Mouse (Mus musculus) telencephalon, adult 2 months (tissue): ENCODE results near the gene Fbxl17.
A peak's percentile ranks its signal among the peaks of the same experiment; 100 is the strongest.

Experiments
- DNase-seq: peaks from one replicate; pipeline ENCODE4 v3.0.0-alpha.2; 2011; ENCODE audit warnings: low read depth, low spot score

Gene Fbxl17

DNA sequence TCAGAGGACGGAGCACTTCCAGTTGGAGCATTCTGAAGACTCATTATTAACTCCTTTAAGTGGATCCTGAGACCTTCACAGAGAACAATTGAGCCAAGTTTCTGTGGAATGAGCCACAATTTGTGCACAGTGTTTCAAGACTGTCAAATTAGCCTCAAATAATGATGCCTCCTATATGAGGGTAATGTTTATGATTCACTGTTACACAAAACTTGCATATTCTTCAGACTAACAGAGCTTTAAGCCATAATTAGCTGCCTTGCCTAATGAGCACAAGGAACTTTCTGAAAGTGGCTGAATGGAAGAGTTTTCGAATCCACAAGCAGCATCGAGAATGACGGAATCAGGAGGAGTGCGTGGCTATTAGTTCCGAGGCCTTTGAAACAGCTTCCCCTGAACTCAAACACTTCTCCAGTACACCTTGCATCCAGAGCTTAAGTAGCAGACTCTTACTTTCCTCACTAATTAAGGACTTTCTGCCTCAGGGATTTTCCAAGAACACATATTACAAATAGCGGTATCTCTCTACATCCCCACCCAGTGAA is 389.5 kb downstream of the Fbxl17 start:
- DNase-seq: no peak

GRCm38 (mm10) chr17:63108035-63108434 is 391.8 kb downstream of the Fbxl17 start:
- DNase-seq: no peak

GRCm38 (mm10) chr17:63107515-63107914 is 392.3 kb downstream of the Fbxl17 start:
- no peak for DNase-seq

GRCm38 (mm10) chr17:63095553-63095952 is 404.3 kb downstream of the Fbxl17 start:
- DNase-seq: no peak

DNA sequence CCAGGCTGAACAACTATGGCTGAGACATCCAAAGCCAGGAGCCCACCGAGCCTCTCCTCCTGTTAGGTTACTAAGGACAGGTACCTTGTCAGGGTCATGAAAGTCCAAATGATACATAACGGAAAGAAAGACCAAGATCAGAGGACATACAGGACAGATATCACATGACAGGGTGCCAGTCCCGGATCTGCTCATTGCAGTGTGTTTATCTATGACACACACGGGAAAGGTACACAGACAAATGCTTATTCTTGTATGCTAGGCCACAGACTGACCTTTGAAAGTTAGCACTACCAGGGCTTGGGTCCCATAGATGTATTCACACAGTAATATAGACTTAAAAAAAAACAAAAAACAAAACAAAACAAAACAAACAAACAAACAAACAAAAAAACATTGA is 404.8 kb downstream of the Fbxl17 start:
- DNase-seq: no peak

- no peak for DNase-seq
Measured at GRCm38 (mm10) chr17:63093184-63093583, 406.6 kb downstream of the Fbxl17 start.

DNA sequence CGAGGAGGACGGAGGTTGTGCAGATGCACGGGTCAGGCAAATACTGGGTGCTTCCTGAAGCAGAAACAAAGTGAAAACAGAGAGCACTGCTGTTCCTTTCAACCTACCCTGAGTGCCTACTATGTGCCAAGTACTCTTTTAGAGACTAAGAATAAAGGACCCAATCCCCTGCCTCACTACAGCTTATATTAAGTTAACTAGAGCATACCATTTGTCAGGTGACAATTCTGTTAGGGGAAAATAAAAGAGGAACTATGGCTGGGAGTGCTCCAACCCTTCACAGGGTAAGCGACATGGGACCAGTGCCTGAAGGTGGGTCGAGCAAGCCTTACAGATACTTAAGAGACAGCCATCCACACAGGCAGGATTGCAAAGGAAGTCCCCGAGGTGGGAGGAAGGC is 407.0 kb downstream of the Fbxl17 start:
- no peak for DNase-seq

- DNase-seq: no peak
Measured at GRCm38 (mm10) chr17:63090112-63090511, 409.7 kb downstream of the Fbxl17 start.

DNA sequence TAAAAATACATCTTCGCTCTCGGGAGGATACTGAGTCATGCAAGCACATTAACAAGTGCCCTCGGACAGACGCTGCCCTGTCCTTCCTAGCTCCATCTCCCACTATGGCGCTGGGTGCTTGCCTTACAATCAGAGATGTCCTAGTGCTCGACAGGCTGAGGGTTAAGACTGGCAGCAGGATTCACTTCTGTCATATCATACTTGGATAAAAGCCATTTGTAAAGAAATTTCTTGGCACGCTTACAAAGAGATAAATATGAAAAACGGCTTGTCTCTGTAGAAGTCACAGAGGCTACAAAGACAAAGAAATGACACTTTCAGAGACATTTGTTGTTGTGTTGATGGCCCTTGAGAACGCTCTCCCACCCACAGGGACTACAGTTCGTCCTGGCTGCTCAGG is 412.6 kb downstream of the Fbxl17 start:
- DNase-seq: no peak

DNA sequence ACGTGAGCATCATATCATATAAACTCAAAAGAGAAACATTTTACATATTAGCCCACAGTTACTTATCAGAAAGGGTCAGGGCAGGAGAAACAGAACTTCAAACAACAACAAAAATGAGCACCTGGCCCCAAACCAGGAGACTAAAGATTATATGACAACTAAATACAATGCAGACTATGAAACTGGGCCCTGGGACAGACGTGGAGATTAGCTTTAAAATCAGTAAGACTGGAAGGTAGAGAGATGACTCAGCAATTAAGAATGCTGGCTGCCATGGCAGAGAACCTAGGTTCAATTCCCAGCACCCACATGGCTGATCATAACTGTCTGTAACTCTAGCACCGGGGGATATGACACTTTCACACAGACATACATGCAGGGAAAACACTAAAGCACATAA is 413.3 kb downstream of the Fbxl17 start:
- DNase-seq: no peak

DNA sequence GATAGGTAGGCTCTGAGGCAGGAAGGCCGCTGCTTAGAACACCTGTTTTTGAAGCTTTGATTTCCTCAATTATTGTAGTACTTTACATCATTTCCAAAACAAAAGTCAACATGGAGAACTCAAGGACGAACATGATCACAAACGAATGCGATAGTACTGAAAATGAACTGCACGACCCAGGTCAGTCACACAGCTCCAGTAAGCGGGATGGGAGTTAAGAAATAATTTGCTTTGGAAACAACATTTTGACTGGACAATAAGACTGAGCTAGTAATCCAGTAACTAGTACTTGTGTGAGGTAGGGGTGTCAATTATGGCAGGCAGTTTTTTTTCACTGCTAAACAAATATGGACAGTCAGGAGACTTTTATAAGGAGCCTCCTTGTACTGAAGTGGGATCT is 414.6 kb downstream of the Fbxl17 start:
- DNase-seq: no peak

DNA sequence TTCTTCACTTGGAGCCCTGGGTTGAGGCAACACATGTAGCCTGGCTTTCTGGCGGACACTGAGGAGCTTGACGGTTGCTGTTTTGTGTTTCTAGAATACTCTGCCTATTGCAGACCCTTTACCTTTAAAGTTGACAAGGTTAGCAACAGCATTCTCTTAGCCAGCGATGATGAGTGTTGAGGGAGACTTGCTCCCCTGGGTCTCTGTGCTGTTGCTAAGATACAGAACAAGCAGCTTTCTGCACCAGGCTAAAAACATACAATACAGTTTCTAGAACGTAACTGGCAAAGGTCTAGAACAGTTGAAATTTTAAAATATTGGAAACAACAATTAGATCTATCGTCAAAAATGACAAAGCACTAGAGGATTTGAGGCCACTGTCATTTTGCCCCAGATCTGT is 420.7 kb downstream of the Fbxl17 start:
- no peak for DNase-seq

GRCm38 (mm10) chr17:63077509-63077908 is 422.3 kb downstream of the Fbxl17 start:
- DNase-seq: no peak

- DNase-seq: no peak
Measured at GRCm38 (mm10) chr17:63076661-63077060, 423.2 kb downstream of the Fbxl17 start.

DNA sequence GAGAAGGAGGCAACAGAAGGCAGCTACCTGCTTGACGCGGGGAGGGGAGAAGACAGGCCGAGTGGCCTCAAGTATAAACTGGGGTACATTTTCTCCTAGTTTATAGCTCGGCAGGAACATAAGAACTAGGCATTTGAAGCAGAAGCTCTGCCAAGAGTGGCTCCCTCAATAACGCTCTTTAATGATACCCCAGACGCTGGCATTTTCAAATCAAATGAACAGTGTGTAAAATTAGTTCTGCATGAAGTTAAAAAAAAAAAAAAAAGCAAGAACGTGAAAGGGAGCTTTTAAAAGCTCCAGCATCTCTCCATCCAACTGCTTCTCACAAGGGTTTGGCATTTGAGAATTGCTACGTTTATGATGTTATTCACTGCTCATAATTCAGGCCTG is 423.8 kb downstream of the Fbxl17 start:
- DNase-seq: peak; percentile 55

DNA sequence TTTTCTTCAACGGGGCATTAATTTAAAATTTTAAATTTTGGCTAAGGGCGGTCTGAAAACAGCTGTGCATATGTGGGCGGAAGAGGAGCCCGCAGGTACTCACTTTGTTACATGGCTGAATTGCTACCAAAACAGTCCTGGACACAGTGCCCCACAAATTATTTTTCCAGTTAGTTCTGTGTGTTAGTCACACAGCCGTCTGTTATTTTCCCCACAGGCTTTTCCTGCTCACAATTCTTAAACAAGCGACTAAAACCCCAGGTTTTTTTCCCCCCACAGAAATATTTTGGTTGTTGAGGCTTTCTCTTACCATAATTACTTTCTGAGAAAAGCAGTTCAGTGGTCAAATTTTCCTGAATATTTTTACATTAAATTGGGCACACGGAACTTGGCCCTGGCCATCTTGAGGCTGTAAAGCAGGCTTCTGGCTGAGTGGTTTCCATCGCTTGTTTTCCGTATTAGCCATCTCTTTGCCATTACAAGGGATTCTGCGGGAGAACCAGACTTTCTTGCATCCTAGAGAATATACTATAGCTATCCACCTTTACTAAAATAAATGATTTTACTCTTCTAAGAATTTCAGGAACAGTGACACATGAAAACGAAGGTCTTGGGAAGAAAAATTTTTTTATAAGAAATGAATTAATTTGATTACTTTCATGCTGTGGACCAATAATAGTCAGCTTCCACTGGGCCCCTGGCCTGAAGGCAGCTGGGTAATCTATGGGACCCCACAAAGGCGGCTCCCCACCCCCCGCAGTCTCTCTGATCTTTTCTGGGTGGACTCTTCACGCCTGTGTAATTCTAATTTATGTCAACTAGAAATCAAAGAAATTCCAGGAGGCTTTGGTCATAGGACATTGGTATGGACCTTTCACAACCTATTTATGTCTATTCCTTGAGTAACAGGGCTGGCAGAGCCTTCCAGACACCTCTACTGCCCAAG is 424.5 kb downstream of the Fbxl17 start:
- DNase-seq: no peak

- DNase-seq: no peak
Measured at GRCm38 (mm10) chr17:63073342-63073741, 426.5 kb downstream of the Fbxl17 start.

DNA sequence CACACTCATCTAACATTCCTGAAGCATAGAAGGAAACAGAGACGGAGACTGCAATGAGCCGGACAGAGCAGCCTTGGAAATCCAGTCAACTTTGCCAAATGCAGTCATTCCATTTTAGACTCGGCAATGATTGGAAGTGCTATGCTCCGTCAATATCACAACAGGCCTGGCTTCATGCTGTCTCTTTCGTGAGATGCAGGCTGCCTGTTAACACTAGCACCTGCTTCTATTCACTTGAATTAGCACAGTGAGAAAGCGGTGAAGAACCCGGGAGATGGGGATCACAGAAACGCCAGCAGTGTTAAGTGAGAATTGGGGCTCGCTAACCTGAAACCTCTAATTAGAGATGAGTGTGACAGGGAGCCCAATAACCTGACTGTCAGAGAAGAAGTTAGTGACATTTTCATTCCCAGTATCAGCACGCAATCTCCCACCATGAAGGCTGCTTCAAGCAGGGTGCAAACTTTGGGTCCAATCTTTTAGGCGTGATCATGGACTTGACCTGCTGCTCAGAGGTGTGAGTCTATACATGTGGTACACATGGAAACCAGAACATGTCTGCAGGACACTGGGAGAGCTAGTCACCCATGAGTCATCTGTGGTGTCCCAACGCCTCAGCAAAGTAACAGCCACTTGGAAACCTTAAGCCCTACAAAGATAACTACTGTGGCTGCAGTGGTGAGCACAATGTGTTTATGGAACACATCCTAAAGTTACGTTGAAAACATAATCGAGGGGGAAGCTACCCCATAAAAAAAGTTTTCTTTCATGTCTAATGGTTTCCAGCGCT is 428.5 kb downstream of the Fbxl17 start:
- DNase-seq: no peak

DNA sequence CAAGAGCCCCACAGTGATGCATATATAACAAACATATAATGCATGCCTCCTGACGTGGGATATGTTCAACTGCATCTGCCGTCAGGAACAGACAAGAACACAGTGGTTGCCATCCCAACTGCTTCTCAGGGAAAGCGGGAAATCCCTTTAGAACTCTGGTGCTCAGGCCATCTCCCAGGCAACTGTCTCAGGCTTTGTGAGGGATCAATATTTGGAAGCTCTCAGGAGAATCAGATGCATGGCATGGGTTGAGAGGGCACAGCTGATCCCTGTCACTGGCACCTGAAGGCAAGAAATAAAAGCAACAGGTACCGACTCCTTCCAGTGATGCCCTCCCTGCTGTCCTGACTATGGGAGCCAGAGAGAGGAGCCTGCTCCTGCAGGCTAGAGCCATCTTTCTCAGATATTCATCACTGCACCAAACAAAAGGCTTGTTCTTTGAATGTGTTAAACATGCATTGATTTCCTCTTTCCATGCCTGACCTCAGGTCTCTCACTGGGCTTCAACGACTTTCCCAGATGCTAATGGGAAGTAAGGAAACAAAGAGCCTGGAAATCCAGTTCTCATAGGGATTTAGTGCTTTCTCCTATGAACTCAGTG is 429.6 kb downstream of the Fbxl17 start:
- no peak for DNase-seq

GRCm38 (mm10) chr17:63062785-63063184 is 437.0 kb downstream of the Fbxl17 start:
- DNase-seq: no peak

DNA sequence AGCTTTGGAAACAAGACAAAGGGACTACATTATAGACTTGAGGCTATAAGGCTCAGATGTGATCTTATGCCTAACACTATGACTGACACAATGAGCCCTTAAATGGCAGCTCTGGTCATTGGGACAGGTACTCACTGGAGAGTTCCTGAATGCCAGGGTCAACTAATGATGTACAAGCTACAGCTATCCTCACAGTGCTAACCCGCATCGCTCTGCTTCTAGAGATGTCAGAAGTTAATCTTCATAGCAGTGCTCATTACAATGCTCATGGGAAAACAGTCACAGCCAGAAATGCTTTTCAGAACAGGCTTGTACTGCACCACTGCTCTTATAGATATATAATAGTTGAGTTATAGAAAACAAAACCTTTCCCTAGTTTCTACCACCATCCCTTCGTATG is 438.0 kb downstream of the Fbxl17 start:
- DNase-seq: no peak

GRCm38 (mm10) chr17:63060814-63061213 is 439.0 kb downstream of the Fbxl17 start:
- DNase-seq: no peak
